Mouse (Mus musculus): Measurements from ENCODE around the gene Mia2.

The Mia2 gene

DNA sequence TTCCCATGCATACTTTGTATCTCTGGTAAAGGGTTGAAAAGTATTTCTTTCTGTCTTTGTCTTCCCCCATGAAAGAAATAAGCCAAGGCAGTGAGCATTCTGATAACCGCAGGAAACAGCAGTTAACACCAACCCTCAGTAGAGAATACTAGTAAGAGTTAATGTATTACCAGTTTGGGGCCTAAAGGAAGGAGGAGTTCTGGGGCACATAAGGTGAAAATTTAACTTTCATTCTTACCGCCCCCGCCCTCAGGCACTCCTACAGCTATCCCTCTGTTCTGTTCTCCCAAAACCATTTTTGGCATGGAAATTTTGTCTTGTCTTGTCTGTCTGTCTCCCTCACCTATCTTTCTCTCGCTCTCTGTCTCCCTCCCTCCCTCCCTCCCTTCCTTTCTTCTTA is 54.1 kb downstream of the Mia2 start:
- intact Hi-C loops (cut with DNase I), result no loop called here

DNA sequence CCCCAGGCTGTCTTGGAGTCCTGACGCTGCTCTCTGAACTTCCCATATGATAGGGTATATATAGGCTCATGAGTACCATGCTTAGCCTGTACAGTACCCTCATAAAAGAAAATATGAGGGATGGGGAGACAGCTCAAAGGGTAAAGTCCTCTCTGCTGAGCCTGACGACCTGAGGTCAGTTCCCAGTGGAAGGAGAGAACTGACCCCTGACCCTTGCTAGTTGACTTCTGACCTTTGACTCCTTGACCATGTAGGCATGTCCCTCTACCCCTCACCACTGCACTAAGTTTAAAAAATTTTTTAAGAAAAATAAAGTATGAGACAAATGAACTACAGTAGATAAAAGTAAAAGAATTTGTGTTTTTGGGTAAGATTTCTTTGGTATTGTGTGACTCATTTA is 65.5 kb downstream of the Mia2 start:
- intact Hi-C loops (cut with DNase I), result loop anchor here (10.0 kb wide), 1 partner anchor 166 kb away; no protein-coding TSS in a partner anchor

DNA sequence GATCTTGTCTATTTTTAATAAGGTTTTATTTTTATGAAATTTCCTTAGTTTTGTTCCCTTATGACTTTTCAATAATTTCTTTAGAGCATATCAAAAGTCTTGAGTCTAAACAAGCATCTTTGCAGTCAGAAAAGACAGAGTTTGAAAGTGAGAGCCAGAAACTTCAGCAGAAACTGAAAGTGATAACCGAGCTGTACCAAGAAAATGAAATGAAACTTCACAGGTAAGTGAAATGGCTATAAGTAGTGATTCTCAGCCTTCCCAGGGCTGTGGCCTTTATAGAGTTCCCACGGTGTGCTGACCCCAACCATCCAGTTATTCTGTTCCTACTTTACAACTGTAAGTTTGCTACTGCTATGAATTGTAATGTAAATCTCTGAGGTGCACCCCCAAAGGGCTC is 67.2 kb downstream of the Mia2 start:
- intact Hi-C loops (cut with DNase I), result loop anchor here (10.0 kb wide), 1 partner anchor 168 kb away; no protein-coding TSS in a partner anchor

DNA sequence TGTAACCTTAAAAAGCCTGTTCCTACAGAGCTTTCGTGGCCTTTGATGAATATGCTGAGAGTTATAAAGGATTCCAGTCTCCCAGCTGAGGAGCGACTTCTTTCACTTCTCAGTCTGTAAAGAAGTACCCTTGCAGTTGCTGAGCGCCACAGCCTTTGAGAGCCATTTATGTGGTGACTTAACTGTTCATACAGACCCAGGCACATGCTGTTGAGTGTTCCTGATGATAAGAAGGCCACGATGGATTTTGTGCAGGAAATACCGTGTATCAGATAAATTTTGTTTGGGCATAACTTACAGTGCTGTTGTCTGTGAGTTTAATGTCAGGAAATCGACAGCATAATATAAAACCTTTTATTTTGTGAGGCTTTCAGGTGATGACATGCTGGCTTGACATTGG is 68.9 kb downstream of the Mia2 start:
- intact Hi-C loops (cut with DNase I), result loop anchor here (10.0 kb wide), 1 partner anchor 170 kb away; no protein-coding TSS in a partner anchor

DNA sequence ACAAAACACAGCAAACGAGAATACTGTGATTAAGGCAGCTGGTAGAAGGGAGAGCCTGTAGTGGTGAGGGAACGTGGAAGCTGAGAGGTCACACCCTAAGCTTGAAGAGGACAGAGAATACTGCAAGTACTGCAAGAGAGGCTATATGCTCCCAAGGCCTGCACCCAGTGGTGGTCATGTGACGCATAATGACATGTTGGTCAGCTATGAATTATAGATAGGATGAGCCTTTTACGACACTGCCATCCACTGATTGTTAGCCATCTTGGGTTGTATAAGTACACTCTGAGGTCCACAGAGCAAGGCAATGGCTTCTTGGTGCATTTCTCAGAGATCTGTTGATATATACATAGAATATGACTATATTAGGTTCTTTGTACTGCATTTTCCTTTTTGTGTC is 71.0 kb downstream of the Mia2 start:
- intact Hi-C loops (cut with DNase I), result loop anchor here (10.0 kb wide), 1 partner anchor 172 kb away; no protein-coding TSS in a partner anchor

DNA sequence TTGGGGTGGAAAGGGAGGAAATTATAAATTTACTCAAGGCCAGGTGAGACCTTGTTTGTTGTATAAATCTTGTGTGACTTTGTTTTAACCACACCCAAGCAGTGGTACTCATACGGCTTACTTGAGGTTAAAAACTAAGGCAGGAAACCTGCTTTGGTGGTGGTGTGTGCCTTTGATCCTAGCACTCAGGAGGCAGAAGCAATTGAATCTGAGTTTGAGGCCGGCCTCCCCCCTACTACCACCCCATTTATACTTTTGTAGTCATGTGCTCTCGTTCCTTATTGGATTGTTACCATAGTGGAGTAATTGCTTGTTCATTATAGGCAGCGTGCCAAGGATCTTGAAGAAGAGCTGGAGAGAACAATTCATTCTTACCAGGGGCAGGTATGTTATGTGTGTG is 74.3 kb downstream of the Mia2 start:
- intact Hi-C loops (cut with DNase I), result loop anchor here (10.0 kb wide), 1 partner anchor 175 kb away; no protein-coding TSS in a partner anchor

DNA sequence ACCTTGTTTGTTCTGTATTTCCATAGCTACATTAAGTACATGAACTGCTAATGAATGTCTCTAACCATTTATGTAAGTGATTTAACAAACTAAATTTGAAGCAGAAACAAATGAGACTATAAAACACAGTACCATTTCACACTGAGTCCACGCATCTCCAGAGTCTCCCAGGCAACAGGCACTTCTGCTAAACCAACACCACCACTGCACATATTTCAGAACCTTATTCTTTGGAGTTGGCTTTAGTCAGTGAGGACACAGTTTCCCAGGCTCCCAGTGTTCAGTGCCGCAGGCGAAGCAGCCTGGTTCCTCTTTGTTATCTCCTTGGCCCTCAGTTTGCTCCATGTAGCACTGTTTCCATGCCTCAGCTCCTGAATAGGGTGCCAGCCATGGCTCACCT is 82.2 kb downstream of the Mia2 start:
- intact Hi-C loops (cut with DNase I), result no loop called here

DNA sequence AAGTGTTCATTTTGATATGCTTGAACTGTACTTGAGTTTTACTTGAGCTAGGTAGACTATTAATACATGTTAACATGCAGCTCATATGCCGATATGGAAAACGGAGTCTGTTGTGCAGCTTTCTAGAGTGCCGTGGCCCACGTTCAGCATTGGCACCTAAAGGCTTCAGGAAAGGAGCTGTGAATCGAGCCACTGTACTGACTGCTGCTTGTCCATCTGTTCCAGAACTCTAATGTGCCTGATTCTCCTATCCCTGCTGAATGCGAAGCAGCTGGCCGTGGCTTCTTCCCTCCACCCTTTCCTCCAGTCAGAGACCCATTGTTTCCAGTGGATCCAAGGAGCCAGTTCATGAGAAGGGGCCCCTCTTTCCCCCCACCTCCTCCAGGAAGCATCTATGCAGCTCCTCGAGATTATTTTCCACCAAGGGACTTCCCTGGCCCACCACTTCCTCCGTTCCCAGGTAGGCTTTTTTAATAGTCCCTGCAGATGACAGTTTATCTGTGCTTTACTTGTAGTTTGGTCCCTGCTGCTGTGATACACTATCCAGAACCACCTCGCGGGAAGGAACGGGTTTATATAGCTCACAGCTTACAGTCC is 92.6 kb downstream of the Mia2 start:
- intact Hi-C loops (cut with DNase I), result no loop called here

DNA sequence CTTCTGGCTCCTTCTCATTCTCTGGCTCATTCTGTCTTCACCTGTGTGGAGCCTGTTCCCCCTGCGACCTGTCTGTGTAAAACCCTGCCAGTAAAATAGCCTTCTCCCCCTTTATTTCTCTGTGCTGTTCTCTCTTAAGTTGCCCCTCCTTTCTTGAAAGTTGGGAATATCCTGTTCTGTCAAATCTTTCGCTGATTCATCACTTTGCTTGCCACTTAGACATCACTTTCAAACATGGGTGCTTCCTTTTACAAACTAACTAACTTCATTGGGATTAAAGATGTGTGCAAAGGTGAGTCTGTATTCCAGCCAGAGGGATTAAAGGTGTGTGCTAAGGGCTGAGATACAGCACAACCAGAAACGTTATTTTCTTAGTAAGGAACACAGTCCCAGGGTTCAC is 98.0 kb downstream of the Mia2 start:
- intact Hi-C loops (cut with DNase I), result no loop called here

DNA sequence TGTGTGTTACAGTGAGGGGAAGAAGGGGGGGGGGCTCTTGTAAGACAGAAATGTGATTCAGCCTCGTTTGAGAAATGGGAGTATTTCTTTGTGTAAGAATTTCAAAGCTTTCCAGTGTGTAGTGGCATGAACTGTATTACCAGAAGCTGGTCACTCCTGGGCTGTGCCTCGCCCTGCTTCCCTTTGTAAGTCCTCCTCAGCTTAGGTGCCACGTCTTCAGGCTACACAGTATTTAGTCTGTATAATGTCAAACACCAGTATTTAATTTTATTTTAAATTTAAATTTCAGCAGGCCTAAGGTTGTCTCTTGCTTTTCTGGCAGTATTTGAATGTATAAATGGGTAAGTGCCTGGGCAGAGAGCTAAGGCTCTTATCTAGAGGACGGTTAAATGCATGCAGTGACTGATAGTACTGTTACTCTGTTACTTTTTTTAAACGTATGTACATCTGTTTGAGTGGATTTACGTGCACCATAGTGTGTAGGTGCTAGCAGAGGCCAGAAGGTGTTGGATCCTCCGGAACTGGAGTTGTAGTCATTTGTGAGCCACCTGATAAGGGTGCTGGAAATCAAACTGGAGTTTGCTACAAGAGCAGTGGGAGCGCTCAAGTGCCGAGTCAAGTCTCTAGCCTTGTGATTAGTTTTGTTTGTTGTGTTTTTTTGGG is 98.9 kb downstream of the Mia2 start:
- intact Hi-C loops (cut with DNase I), result no loop called here

DNA sequence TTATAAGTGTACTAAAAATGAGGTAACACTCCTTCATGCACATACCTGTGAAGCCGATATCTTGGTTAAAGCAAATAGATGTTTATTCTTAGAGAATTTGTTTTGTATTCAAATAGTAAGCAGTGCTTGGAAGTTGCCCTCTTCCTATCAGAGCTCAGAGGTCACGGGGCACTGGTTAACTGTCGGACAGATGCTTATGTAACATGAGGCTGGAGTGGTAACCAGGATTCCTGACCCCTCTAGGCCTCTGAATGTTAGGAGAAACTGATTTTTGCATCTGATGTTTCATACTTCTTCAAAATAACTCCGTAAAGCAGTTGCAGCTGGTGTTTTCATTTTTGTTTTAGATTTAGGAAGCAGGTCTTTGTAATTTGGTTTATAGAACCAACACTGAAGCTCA is 99.5 kb downstream of the Mia2 start:
- intact Hi-C loops (cut with DNase I), result no loop called here

DNA sequence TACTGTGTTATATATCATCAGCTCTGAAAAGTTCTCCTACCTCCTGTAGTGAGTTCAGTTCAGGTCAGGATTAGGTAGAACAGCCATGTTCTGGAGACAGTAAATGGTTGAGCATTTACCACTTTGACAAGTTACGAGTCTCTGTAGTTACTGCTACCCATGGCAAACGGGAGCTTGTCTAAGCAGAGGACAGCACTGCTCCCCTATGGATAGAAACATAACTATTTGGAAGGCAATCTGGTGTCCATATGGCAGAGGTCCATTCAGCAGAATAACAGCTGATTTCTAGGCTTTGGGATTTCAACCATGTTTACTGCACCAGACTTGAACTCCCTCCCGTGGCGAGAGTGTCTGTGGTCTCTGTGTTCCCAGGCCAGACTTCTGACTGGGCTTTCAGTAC is 100.3 kb downstream of the Mia2 start:
- intact Hi-C loops (cut with DNase I), result no loop called here

DNA sequence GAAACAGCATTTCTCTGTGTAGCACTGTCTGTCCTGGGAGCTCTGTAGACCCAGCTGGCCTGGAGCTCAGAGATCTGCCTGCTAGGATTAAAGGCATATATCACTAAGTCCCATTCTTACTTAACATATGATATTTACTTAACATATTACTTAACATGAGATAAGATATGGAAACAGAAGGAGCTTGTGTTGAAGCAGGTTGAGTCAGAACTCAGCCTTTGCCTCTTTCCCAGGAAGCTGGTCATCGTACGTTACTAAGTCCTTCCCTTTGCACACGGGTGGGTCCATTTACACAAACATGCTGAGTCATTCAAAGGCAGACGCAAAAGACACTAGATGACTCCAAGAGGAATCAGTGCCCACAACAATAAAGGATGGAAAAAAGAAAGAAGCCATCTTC is 103.2 kb downstream of the Mia2 start:
- intact Hi-C loops (cut with DNase I), result no loop called here

DNA sequence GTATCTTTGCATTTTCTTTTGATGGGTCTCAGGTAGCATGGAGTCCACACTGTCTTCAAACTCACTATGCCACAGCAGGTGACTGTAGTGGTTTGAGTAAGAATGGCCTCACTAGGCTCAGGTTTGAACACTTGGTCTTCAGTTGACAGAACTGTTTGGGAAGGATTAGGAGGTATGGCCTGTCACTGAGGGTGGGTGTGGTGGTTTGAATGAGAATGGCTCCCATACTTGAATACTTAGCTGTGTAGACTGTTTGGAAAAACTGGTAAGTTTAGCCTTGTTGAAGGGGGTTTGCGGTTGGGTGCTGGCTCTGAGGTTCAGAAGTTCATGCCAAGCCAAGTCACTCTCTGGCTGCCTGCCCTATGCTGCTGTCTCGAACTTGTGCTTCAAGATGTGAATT is 103.8 kb downstream of the Mia2 start:
- intact Hi-C loops (cut with DNase I), result no loop called here

DNA sequence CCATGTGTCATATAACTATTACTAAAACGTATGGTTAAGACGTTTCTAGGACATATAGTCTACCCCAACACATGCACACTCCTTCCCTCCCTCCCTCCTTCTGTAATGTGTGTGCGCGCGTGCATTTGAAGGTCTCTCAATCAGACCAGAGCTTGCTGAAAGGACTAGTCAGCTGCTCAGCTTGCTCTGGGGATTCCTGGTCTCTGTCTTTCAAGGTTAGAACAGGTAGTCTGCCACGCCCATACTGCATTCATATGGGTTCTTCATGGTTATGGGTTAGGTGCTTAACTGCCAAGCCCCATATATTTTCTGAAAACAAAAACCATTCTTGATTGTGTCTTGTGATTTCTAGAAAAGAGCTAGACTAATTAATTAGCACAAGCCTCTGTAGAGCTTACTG is 110.0 kb downstream of the Mia2 start:
- intact Hi-C loops (cut with DNase I), result no loop called here

DNA sequence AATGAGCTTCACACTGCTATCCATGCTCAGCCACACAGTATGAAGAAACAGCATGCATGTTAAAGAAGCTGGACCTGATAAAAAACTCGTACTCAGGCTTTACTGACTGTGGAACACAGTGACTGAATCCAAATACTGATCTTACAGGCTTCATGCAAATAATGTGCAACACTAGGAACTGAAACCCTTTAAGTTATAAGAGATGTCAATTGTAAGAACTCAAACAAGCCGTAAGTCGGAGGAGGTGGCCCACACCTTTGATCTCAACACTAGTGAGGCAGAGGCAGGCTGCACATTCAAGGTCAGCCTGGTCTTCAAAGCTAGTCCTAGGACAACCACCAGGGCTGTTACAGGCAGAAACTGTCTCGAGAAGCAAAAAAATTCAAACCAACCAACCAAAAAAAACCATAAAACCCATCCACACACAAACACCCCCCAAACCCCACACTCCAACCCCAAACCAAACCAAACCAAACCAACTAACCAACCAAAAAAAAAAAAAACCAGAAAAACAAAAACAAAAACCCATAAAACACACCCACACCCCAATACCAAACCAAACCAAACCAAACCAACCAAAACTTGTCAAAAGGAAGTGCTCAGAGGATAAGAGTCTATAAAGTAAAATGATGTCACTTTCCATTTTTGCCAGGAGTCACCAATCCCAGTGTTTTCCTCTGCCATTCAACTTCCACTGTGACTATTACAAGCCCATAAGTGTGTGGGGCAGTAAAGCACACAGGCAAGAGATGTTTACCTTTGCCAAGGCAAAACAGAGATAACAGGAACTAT is 110.8 kb downstream of the Mia2 start:
- intact Hi-C loops (cut with DNase I), result no loop called here

DNA sequence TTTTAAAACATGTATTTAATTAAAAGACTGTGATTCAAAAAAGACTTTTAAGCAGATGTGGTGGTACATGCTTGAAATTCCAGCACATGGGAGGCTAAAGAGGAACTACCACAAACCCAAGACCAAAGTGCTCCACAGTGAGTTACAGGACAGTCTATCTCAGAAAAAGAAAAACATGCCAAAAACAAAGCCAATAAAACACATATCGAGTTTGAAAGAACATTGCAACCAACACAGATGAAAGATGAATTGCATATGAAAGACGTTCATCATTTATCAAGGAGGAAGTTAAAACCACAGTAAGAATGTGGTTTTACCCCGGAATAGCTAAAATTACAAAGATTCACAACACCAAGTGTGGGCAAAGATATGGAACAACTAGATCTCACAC is 111.4 kb downstream of the Mia2 start:
- intact Hi-C loops (cut with DNase I), result no loop called here

DNA sequence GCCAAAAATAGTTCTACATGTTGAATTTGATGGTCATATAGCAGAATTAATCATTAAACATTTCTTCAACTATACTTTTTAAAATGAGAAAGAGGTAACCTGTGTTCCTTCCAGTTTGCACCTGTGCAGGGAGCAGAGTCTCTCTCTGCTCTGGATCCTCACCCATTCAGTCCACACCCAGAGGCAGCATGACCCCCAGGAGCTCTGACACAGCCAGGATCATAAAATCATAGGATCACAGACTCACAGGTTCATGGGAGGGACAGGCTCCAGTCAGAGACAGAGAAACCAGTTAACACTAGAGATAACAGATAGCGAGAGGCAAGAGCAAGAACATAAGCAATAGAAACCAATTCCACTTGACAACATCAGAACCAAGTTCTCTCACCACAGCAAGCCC is 112.2 kb downstream of the Mia2 start:
- intact Hi-C loops (cut with DNase I), result no loop called here

DNA sequence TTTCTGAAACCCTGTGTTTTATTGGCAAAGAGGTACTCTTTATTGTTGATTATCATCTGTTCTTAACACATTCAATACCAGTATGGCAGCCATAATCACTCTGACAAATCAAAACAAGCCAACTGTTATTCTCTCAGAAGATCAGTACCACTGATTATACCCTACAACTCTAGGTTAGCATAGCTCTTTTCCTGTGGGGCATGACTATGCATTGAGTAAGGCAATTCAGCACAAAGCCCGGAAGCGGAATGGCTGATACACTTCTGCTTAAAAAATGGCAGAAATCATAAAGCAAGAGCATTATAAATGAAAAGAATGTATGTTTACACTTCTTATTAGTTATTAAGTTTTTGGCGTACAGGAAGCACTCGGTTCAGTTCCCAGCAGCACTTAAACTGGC is 120.6 kb downstream of the Mia2 start:
- intact Hi-C loops (cut with DNase I), result loop anchor here (5.0 kb wide), 1 partner anchor 149 kb away; the partner anchor contains the start of gene Pnn

DNA sequence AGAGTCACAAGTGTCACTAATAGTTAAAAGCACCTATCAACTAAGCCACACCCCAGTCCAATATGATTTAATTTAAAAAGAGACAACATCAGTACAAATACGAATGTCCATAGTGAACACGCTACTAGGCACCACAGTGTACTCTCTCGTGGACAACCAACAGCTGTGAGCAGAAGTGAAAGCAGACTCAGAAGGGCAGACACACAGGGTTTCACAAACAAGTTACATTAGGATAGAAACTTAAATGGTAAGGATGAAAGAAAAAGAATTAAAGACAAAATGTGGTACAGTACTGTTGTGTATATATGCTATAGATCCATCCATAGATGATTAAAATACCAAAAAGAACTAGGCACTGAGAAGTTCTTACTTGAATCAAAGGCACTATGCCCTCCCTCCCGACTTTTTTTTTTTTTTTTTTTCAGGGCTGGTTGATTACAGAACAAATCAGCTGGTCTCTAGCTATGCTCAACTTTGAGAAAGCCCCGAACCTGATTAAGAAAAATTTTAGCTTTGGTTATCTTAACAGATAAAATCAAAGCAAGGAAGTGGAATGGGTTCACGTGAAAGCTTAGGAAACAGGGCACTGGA is 121.2 kb downstream of the Mia2 start:
- intact Hi-C loops (cut with DNase I), result loop anchor here (5.0 kb wide), 1 partner anchor 149 kb away; the partner anchor contains the start of gene Pnn

DNA sequence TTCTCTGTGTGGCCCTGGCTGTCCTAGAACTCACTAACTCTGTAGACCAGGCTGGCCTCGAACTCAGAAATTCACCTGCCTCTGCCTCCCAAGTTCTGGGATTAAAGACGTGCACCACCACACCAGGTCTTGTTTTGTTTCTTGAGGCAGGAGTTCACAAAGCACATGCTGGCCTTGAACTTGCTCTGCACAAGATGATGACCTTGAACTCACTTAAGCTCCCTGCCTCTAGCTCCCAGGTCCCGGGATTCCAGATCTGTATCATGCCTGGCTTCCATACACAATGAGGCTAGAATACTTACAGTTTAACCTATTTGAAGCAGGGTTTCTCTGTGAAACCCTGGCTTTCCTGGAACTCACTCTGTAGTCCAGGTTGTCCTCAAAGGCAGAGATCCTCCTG is 121.7 kb downstream of the Mia2 start:
- intact Hi-C loops (cut with DNase I), result loop anchor here (5.0 kb wide), 1 partner anchor 150 kb away; the partner anchor contains the start of gene Pnn

All from adrenal gland (tissue).